Mouse (Mus musculus) ovary, postnatal 14 days (tissue): ENCODE measurements around the gene Gm10799.
"Not testable (repeated sequence)": the region's sequence is repeated elsewhere in the genome, so short reads cannot be mapped to it uniquely, and the experiment has no call there.

ENCODE experiments used
- DNase-seq: peaks from one replicate; pipeline ENCODE4 v3.0.0; 2022; ENCODE audit warnings: low spot score

The Gm10799 gene

DNA sequence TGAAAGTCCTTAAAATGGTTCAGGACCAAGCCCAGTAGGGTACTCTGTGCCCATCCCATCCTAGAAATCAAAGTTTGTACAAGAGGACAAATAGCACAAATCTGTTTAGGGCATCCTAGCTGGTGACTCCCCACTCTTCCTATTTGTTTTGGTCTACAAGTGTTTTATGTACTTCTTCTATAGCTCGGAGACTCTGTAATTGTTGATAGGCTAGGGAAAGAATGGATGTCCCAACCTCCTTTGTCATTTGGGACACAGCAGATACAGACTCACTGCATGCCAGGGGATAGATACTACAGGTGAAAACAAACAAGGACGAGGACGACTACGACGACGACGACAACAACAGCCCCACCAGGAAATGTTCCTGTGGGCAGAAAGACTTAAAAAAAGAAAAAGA is at the start of gene Gm10799:
Gene Gm10799, minus strand, starts transcription at position 101 of the 400 bp plus-strand sequence.
- DNase-seq, result not testable (repeated sequence)

DNA sequence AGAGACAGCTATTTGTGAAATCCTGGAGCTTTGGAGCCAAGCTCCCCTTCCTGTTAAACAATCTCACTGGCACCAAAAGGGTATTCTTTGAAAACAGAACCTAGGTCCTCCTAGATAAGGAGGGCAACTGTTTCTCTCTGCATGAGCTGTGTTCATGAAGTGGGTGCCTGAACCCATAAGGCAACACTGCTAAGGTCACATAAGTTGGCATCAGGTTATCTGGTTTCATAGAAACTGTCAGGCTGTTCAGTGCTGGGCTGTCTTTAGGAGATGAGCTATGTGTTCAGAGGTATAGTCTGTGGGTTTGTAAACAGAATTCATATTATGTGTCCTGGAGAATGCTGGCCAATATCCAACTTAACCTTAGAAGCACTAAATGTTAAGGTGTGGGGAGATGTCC is 48.8 kb upstream of the Gm10799 start:
- not testable (repeated sequence) for DNase-seq

DNA sequence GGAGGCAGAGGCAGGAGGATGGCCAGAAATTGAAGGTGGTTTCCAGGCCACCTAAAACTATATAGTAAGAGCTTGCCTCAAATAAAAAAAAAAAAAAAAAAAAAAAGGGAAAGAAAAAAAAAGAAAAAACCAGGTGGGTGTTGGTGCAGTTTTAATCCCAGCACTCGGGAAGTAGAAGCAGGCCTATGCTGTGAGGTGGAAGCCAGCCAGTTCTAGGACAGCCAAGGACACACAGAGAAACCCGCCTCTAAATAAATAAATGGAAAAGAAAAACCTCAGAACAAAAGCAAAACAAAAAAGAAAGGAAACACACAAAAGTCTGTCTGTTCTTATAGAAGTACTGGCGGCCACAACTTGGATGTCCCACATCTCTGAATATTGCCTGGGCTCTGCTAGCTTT is 46.5 kb upstream of the Gm10799 start:
- no peak for DNase-seq

DNA sequence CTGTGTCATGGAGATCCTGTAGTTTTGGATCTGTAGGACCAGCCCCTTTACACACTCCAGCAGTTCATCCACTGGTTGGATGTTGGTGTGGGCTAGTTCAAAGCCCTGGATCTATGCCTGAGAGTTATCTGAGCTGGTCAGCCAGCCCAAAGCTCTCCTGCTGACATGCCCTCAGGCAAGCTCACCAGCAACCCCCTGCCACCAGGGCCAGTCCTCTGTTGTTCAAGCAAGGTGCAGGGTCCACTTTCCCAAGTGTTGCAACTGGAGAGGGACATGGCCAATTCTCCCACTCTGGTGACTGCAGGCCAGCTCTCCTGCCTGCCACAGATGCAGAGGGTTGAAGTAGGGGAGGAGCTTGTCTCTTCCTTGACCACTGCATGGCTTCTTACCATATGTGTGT is 45.2 kb upstream of the Gm10799 start:
- DNase-seq, result not testable (repeated sequence)

DNA sequence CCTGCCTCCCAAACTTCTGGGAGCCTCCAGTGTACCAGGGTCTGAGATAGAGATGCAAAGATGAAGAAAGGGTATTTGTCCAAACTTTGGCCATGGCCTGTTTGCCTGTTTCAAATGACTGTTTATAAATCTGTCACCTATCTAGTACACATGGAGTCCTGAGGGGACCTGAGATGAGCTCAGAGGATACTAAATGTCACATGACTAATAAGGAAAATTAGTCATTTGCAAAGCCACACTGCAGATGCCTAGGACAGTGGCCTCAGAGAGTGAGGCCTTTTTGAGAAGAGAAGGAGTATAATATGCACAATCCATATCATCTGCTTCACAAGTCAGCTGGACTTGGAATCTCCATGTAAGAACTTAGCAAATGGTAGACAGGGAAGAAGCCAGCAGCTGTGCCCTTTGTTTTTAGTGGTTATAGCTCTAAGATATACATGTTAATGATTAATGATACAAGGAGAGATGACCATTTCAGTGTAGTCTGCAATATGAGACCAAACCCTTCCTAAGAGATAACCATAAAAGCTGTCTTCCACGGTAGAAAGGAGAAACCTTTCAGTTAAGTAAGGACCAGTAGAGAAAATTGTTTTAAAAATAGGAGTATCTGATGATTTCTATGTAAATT is 42.9 kb upstream of the Gm10799 start:
- DNase-seq, result not testable (repeated sequence)

DNA sequence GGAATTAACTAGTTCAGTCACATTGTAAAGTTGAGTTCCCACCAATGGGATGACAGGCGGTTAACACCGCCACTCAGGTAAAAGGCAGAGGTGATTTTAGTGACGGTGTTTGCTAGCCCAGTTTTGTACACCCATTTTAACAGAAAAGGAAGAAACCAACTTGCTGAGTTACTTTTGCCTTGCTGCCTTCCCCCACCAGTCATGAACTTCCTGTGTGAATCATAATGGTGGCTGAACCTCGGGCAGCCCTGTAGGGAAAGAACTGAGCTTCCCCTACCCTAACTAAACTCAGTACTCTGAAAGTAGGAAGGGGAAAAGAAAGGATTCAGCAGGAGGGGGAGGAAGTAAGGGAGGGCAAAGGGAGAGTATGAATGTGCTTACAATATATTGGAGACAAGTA is 41.7 kb upstream of the Gm10799 start:
- DNase-seq, result no peak

DNA sequence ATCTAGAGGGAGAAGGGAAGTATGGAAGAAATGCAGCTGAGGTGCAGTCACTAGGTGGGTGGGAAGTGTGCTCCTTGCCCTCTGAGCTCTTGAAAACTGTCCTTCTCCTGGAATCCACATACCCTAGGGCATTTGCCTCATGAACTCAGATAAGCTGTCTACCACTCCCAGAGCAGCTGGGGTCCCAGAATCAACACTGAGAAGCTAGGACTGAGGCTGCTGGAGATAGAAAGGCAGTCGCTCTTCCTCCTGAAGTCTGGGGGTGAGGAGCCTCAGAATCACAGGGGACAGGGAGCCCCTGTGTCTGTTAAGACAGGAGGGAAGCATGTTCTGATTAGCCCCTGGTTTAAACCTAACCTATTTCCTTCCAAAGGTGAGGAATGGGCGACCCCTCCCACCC is 41.2 kb upstream of the Gm10799 start:
- no peak for DNase-seq

DNA sequence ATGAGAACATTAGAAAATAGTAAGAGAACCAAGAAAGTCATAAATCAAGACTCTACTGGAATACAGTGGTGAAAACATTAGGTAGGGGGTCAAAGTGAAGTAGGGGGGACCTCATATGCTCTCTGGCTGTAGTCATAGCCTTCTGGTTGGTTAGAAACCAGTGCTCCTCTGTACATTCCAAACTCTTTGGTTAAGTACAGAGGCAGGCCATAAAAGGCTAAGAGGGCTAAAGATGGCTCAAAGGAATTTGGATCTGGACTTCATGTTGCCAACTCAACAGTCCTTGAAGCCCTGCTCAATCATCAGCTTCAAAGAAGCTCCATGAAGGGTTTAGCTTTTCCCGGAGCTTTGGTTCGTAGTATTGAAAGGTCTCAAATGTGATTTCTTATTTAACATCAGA is 40.7 kb upstream of the Gm10799 start:
- not testable (repeated sequence) for DNase-seq

DNA sequence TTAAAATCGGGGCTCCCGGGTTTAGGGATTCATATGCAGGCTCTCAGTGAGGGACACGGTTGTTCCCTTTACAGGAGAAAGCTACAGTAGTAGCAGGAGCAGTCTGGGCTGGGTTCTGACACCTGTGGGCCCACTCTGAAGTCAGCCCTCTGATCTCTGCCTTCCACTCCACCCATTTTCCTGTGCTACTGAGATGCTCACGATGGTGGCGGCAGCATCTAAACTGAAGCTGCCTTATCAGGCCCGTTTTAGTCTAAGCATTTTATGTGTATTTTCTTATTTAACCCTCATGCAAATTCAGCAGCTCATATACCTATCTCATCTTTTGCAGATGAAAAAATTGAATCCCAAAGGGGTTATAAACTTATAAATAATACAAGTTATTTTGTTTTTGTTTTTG is 36.5 kb upstream of the Gm10799 start:
- DNase-seq, result no peak

DNA sequence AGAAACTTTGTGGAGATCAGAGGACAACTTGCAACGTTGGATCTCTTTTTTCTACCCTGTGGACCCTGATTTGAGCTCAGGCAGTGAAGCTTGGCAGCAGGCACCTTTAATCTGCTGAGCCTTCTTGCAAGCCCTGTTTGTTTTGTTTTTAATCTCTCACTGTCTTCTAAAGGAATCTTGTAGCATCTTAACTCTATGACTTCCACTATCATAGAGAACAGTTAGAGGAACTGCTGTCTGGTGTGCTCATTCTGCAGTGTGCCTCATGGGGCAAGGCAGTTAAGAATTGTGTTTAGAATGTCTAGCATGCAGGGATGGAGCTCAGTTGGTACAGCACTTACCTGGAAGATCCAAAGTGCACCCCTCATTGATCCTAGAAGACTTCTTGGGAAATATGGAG is 31.6 kb upstream of the Gm10799 start:
- no peak for DNase-seq

DNA sequence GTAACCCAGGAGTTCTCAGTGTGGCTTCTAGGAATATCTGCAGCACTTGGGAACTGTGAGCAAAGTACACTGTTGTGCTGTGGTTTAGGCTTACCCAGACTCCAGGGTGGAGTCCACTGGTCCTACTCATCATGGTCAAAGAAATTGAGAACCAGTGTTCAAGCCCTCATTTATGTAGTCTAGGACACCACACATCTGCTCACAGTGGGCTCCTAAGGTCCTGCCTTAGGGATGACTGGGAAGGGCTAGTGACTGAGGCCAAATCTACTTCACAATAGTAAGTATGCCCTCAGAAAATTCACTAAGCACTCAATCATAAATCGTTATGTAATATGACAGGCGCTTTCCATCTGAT is 30.9 kb upstream of the Gm10799 start:
- DNase-seq, result no peak

DNA sequence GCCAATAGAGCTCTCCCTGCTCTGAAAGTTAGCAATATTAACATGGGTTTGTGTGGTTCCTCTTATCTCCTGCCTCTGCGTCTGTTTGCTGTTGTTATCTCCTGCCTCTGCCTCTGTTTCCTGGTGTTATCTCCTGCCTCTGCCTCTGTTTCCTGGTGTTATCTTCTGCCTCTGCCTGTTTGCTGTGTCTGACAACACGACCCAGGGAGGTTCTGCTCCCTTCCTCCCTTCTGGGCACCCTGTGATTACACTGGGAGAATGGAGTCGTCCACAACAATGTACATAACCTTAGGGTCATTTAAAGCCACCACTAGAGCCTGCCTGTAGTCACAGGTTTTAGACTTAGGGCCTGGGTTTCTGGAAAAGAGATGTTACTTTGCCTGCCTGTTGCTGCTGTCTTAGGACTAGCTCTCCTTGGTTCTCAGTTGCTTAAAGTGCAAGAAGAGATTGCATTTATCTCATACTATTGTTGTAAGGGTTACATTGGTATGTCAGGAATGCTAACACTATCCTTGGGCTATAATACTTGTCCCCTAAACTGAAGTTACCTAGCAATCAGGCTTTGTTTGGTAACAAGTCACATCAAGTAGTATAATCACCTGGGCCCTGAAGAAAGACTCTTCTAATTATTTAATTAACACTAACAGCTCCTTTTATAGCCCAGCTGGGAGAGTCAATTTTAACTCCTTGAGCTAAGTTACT is 30.3 kb upstream of the Gm10799 start:
- DNase-seq, result no peak

DNA sequence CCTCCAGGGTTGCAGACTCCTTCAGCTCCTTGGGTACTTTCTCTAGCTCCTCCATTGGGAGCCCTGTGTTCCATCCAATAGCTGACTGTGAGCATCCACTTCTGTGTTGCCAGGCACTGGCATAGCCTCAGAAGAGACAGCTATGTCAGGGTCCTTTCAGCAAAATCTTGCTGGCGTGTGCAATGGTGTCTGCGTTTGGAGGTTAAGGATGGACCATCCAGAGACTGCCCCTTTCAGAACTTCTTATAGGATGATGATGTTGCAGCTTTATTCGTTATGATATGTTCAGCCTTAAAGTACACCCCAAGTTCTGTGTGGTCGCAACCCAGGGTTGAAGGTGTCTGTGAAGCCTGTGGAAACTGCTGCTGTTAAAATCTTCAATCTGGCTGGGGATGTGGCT is 29.0 kb upstream of the Gm10799 start:
- DNase-seq, result not testable (repeated sequence)

DNA sequence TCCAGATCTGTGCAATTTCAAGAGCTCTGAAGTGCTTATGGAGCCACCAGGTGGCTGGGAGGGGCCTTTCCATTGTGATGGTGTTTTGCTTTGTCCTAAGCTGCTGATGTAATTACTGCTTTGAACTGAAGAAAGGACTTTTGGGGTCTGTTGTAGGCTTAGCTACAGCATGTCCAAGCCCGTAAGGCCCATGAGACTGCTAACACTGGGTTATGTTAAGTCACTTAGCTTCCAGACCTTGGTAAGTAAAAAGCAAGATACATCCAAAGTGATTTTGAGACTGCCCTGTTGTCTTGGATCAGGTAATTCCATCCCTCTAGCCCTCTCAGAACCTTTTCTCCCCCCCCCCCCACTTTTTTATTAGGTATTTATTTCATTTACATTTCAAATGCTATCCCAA is 28.4 kb upstream of the Gm10799 start:
- not testable (repeated sequence) for DNase-seq

DNA sequence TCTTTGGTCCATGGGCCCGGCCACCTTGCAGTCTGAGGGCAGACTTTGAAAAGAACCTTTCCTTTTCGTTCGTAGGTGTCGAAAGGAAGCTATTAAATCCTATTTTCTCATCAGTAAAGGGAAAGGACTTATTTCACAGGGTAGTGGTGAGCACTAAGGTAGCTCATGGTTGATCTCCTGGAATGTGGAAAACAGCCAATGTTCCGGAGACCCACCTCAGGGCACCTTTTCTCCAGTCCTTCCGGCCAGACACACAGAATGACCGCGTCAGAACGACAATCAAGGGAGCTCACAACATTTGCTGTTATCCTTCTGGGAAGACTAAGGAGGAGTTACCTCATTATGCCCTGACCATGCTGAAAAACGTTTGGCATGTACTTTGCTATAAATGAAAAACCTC is 27.9 kb upstream of the Gm10799 start:
- no peak for DNase-seq

DNA sequence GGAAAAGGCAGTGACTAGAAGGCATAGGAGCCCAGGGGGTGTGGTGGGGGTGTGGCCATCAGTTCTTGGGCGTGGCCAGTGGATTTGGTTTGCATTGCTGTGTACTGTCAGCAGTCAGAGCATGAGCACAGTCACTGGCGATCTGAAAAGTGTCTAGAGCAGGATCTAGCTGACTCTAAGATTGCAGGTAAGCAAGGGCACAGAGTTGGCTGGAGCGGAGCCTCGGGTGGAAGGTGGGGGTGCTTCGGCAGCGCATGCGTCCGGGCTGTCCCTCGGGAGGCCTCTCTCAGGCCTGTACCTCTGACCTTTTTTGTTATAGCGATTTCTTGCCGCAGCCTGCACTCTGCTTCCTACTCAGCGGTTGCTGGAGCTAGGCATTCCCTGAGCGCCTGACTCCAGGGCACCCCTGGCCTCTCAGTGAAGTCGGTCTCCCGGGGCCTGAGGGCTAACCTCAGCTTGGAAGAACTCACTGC is 27.4 kb upstream of the Gm10799 start, which contains the start of gene Cd59a:
Gene Cd59a, plus strand, starts transcription at position 61 of the 473 bp plus-strand sequence.
- DNase-seq, result peak; percentile 55

DNA sequence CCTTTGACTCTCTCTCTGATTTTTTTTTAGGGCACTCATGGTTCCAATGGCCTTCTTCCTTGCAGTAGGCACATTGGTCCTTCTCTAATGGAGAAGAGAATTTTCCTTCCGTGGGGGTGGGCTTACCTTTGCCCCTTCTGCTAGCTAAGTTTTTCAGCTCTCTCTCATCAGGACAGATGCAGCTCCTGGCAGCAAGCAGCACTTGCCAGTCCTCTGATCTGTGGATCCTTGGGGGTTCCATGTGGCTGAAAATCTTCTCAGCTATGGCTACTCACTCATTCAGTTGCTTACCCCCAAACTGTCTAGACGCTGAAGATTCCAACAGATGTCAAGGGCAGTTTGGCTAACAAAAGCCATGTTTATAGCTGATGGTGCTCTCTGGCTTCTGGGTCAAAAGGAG is 25.0 kb upstream of the Gm10799 start:
- DNase-seq, result no peak

DNA sequence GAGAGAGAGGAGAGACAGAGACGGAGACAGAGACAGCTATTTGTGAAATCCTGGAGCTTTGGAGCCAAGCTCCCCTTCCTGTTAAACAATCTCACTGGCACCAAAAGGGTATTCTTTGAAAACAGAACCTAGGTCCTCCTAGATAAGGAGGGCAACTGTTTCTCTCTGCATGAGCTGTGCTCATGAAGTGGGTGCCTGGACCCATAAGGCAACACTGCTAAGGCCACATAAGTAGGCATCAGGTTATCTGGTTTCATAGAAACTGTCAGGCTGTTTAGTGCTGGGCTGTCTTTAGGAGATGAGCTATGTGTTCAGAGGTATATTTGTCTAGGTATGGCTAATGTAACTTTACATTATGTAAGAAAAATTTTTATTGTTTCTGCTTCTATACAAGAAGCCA is 19.2 kb upstream of the Gm10799 start:
- not testable (repeated sequence) for DNase-seq

DNA sequence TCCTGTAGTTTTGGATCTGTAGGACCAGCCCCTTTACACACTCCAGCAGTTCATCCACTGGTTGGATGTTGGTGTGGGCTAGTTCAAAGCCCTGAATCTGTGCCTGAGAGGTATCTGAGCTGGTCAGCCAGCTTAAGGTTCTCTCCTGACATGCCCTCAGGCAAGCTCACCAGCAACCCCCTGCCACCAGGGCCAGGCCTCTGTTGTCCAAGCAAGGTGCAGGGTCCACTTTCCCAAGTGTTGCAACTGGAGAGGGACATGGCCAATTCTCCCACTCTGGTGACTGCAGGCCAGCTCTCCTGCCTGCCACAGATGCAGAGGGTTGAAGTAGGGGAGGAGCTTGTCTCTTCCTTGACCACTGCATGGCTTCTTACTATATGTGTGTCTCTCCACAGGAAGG is 15.7 kb upstream of the Gm10799 start:
- DNase-seq, result not testable (repeated sequence)

DNA sequence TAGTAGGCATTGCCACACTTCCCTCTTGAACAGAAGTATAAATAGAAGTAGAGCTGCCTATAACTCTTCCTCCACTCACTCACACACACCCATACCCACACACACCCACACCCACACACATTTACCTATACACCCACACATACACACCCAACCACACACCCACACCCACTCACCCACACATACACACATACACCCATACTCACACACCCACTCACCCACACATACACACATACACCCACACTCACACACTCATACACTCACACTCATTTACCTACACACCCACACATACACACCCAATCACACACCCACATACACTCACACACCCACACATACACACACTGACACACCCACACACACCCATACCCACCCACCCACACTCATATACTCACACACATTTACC is 14.1 kb upstream of the Gm10799 start:
- DNase-seq, result no peak

DNA sequence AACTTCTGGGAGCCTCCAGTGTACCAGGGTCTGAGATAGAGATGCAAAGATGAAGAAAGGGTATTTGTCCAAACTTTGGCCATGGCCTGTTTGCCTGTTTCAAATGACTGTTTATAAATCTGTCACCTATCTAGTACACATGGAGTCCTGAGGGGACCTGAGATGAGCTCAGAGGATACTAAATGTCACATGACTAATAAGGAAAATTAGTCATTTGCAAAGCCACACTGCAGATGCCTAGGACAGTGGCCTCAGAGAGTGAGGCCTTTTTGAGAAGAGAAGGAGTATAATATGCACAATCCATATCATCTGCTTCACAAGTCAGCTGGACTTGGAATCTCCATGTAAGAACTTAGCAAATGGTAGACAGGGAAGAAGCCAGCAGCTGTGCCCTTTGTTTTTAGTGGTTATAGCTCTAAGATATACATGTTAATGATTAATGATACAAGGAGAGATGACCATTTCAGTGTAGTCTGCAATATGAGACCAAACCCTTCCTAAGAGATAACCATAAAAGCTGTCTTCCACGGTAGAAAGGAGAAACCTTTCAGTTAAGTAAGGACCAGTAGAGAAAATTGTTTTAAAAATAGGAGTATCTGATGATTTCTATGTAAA is 13.2 kb upstream of the Gm10799 start:
- DNase-seq, result not testable (repeated sequence)

DNA sequence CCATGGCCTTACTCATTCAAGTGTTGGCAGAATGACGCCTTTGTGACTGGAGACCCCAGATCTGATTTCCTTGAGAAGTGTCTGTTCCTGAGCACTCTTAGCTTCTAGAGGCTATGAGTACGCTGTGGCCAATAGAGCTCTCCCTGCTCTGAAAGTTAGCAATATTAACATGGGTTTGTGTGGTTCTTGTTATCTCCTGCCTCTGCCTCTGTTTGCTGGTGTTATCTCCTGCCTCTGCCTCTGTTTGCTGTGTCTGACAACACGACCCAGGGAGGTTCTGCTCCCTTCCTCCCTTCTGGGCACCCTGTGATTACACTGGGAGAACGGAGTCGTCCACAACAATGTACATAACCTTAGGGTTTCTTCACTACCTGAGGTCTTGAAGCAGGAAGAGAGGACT is 9.9 kb upstream of the Gm10799 start:
- not testable (repeated sequence) for DNase-seq

DNA sequence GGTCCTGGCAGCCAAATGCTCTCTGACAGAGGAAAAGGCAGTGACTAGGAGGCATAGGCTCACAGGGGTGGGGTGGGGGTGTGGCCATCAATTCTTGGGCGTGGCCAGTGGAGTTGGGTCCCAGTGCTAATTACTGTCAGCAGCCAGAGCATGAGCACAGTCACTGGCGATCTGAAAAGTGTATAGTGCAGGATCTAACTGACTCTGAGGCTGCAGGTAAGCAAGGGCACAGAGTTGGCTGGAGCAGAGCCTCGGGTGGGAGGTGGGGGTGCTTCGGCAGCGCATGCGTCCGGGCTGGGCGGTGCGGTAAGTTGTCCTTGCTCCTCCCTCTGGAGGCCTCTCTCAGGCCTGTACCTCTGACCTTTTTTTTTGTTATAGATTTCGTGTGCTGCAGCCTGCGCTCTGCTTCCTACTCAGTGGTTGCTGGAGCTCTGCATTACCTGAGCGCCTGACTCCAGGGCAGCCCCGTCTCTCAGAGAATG is 1.4 kb upstream of the Gm10799 start, which contains the start of gene Cd59b:
Gene Cd59b, plus strand, starts transcription at position 146 of the 482 bp plus-strand sequence.
- peak; percentile 15 for DNase-seq
